Mouse (Mus musculus): ENCODE data around the gene Arl15.

GRCm38 (mm10) chr13:113974866-113975265 lies 180.6 kb downstream of the Arl15 start:
- TF ChIP-seq POLR2A (IDR thresholded peaks at IDR 0.05; ENCODE audit: low read depth, low read length) (no peak), CTCF (IDR thresholded peaks at IDR 0.05; ENCODE audit: extremely low read depth, insufficient read depth, insufficient read length, insufficient replicate concordance) (no peak)
